Mouse (Mus musculus) kidney, adult 2 months (tissue): ENCODE measurements around the gene Cdca7.

ENCODE experiments used
- CTCF ChIP-seq: fragments of 200-500 bp; conservative IDR thresholded peaks from 2 replicates; pipeline ENCODE4 v1.5.1; 2011; ENCODE audit warnings: low read depth, mild to moderate bottlenecking, control low read depth, low read length, moderate library complexity, mixed read lengths; ENCODE audit not compliant: insufficient read depth, insufficient read length
- POLR2A ChIP-seq: fragments of 200-500 bp; IDR thresholded peaks from one replicate; pipeline ENCODE4 v1.6.1; 2011; ENCODE audit warnings: low read depth, low read length, control low read depth

- TF ChIP-seq CTCF, result no peak
- TF ChIP-seq POLR2A, result no peak
These were observed 48.7 kb upstream of the Cdca7 start for GRCm38 (mm10) chr2:72427288-72427687.
